Mouse (Mus musculus) left cerebral cortex, adult 8-10 months (tissue): ENCODE data around the gene Gucd1. TPM values are rescaled to one million over a fixed set of nuclear protein-coding genes. Genes with fewer than 3 reads are reported as not detected.
"Not testable (repeated sequence)": the region's sequence is repeated elsewhere in the genome, so short reads cannot be mapped to it uniquely, and the experiment has no call there.

Source experiments
- DNase-seq, 2 experiments: peaks; one replicate each; pipeline ENCODE4 v3.0.0; 2022; ENCODE audit warnings: low spot score in 2 of 2
- total RNA-seq, 4 experiments: library from RNA; stranded (reverse); gene quantifications; 2 replicates each; pipeline ENCODE4 v1.2.4; 2022

Gucd1 gene
- total RNA-seq, 4 experiments from 2014 or later = 14.2 to 19.2 (median 15.2) TPM

DNA sequence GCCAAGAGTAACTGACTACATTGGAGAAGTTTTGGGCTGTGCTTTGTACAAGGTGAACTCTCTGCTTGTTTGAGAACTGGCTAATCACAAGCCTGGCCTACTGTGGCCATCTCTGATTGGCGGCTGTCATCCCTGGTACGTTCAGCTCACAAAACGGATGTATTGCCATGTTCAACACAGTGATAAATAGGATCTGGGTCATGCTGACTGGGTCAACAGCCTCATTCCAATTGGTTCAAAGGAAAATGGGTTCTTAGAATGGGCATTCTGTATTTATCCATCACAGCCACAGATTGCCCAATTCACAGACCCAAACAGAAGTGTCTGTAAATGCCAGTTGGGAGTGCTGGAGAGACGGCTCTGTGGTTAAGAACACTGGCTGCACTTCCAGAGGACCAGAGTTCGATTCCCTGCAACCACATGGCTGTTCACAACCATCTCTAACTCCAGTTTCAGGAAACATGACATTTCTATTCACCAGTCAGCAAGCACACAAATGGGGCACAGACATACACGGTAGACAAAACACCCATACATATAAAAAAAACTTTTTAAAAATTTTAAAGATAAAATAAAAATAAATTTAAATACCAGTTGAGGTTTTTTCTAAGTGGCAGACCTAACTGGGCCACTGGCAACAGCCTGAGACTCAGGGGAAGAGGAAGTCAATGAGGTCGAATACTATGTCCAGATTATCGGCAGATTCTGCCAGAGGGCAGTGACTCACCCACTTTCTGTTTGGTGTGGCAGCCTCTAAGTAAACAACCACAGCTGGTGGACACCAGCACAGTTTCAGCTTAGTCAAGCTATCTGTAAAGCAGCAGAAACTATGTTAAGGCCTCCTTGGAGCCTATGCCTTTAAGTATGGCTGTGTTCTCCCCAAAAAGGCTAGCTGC, 13.3 kb downstream of the Gucd1 start:
- no peak for DNase-seq

DNA sequence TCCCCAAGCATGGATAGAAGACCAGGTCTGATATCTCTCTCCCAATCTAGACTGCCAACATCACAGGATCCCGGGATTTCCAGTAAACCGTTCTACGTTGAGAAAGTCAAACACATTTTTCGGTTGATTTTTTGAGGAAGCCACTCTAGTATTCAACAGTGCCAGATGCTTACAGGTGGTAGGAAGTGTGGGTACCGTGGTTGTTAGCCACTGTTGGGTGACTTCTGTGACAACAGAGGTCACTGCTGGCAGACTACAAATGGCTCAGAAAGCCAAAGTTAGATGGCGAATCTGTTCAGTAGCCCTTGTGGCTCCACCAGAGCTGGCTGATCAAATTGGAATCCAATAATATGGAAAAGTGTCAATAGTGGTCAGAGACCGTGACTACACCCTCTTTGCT, 14.1 kb downstream of the Gucd1 start:
- no peak for DNase-seq

DNA sequence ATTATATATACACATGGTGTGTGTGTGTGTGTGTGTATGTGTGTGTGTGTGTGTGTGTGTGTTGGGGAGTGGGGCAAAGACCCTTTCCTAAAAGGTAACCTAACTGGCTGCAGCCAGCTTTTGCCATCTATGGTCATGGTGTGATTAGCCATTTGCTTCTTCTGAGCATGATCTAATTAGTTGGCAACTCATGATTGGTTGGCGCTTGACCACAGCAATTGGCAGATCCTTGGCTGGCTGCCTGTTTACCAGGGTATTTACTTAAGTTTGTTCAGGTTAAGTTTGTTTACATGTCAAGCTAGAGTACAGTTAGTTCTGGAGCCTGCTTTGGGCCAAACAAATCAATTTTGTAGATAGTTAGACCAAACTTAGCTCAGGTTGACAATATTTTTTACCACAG, 16.1 kb downstream of the Gucd1 start:
- no peak for DNase-seq

DNA sequence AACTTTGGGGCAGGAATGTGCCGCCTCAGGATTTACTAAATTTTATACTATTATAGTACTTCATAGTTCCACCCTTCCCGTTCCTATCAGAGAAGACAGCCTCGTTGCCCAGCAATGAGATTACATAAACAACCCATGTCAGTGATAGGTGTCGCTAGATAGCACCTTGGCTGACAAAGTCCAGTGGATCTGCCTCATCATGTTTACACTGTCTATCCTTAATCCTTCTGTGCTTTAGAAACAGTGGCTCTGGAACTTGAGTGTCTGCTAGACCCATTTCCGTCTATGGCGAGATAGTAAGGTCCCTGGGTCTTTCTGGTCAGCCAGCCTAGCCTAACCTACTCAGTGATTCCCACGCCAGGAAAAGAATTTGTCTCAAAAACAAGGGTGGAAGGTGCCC, 17.4 kb downstream of the Gucd1 start:
- no peak for DNase-seq

DNA sequence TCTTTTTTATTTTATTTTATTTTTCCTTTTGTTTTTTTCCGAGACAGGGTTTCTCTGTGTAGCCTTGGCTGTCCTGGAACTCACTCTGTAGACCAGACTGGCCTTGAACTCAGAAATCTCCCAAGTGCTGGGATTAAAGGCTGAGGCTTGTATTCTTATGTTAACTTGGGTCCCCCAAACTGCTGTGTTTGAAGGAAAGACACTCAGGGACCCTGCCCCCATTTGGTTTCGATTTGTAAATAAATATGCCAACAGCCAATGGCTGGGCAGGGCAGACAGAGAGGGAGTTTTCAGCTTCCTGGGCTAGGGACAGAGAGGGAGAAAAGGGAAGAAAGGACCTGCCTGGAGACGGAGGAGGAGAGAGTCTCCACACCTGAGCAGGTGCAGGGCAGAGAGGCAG, 18.0 kb downstream of the Gucd1 start:
- no peak for DNase-seq

DNA sequence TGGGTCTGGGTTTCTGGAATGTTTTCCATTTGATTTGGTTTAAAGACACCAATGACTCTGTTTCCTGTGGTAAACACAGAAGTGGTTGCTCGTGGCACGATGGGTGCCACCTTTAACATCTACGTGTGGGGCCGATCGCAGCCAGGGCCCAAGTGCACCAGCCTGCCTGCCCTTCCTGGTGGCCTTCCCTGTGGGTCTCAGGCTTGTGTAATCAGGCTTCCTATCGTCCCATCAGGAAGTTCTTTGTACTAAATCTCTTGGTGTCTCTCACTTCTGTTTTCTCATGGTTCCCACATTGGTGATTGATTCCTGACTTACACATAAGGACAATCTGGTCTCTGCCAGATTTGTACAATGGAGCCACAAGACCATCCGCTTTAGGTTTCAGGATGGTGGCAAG, 18.6 kb downstream of the Gucd1 start:
- not testable (repeated sequence) for DNase-seq

- DNase-seq = no peak
These were observed 21.9 kb downstream of the Gucd1 start for GRCm38 (mm10) chr10:75495921-75496320.

DNA sequence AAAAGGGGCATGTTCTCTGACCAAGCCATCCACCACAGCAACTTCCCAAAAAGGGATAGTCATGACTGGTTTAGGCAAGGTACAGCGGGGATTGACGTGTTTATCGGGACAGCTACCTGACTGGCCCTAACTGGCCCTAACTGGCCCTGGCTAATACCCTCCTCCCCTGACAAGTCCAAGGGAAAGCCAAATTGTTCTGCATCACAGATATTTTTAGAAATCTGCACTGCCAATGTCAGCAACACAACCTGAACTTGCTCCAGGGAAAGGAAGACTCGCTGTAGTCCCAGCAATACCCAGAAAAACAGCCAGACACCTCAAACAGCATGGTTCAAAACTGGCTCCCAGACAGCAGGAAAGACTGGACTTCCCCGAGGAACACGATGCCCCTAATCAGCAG, 22.5 kb downstream of the Gucd1 start:
- no peak for DNase-seq

GRCm38 (mm10) chr10:75491936-75492262, 25.9 kb downstream of the Gucd1 start:
- no peak for DNase-seq

GRCm38 (mm10) chr10:75491234-75491935, 26.4 kb downstream of the Gucd1 start:
- DNase-seq = no peak

- no peak for DNase-seq
These were observed 27.0 kb downstream of the Gucd1 start for GRCm38 (mm10) chr10:75490731-75491130.

DNA sequence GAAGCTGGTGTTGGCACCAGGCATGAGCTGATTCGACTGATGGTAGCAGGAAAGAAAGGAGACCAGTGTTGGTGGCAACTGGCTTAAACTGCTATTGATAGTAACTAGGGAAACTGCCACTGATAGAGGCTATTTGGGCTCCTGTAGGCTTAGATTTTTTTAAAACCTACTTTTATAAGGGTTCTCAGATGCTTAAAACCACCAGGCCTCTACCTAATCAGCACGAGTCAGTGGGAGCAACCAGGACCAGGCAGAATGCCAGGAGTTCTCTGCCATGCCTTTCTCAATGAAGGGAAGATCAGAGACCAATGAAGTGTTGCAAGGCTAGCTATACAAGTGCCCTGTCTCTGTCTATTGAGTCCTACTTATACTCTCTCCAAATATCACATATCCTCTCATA, 28.2 kb downstream of the Gucd1 start:
- DNase-seq = no peak

DNA sequence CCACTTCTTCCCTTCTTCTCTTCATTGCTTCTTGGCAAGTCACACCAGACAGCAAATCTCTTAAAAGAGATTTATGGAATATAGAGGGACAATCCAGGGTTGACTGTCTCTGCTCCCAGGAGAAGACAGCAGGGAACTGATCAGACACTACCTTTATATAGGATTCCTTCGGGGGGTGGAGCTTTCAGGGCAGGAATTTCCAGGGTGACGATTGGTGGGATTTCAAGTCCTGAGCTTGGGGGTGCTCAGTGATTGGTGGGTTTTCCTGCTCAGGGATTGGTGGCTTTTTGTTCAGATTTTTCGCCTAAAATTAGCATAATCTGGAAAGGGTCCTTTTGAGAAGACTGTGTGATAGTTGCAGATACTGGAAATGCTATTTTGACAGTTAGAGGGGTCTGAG, 30.6 kb downstream of the Gucd1 start:
- no peak for DNase-seq

- peak in 1 of 2 experiments; percentile 77 for DNase-seq
These were observed 31.4 kb downstream of the Gucd1 start for GRCm38 (mm10) chr10:75486086-75486979.

GRCm38 (mm10) chr10:75484767-75485166, 33.0 kb downstream of the Gucd1 start:
- DNase-seq = no peak

DNA sequence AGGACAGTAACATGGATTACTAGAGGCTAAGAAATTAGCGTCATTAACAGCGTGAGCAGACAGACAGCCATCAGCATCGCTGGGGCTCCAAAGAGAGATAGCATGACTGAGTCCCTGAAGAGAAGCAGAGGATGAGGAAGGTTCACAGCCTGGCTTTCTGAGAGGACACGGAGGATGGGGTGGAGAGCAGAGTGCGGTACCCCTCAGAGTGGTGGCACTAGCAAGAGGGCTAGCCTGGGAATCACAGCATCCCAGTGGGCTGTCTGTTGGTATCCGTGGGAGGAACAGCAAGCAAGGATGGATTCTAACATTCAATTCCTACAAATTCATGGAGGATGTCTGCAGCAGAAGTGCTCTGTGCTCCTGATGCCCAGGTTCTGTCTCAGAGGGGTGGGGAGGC, 33.7 kb downstream of the Gucd1 start:
- no peak for DNase-seq

DNA sequence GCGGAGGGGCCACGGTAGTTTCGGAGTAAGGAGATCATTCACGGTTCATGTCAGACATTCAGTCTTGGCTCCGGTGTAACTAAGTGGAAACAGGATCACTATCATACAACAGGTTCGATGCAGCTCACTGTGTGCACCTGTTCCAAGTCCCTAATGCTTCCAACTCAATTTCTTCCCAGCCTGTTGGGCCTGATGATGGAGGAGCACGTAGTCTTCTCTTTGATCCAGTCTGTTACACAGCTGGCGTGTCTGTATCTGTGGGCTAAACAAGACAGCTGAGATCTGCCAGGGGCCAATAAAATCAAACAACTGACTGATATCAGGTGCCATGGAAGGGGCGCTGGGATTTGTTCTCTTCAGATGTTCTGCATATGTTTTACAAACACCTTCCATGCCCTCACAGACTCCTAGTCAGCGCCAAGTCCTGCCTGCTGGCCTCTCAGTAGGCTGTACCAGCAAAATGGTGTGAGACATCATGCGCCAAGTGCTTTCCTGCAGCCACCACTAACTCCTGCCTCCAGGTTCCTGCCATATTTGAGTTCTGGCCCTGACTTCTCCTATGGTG, 34.8 kb downstream of the Gucd1 start:
- DNase-seq = no peak

DNA sequence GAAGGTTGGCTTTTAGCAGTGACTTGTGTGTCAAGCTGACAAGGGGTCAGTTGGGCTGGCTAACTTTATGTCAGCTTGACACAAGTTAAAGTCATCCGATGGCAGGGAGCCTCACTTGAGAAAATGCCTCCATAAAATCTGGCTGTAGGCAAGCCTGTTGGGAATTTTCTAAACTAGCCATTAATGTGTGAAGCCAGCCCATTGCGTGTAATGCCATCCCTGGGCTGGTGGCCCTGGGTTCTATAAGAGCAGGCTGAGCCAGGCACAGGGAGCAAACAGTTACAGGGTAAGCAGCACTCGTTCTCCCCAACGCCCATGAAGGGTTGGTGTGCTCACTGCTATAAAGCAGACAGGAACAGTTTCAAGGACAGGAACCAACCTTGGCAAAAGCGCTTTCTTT, 35.5 kb downstream of the Gucd1 start:
- DNase-seq = no peak

- DNase-seq = no peak
These were observed 36.1 kb downstream of the Gucd1 start for GRCm38 (mm10) chr10:75481703-75482102.

DNA sequence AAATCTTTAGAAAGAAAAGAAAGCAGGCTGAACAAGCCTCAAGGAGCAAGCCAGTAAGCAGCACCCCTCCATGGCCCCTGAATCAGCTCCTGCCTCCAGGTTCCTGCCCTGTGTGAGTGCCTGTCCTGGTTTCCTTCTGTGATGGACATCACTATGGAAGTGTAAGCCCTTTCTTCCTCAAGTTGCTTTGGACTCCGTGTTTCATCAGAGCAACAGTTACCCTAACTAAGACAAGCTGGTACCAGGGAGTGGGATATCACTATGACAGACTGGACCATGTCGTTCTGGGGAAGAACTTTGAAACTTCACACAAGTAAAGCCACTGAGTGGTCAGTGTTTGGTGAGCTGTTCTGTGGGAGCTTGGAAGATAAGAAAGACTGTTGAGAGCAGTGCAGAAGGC, 37.8 kb downstream of the Gucd1 start:
- DNase-seq = no peak

GRCm38 (mm10) chr10:75477034-75477433, 40.7 kb downstream of the Gucd1 start:
- no peak for DNase-seq
